Mouse (Mus musculus) thymus, postnatal 36 days (tissue): ENCODE results near the gene Fgf11.

Experiments
- DNase-seq, 2 experiments: peaks; one replicate each; pipeline ENCODE4 v3.0.0; 2022; ENCODE audit warnings: mixed read lengths in 2 of 2

The Fgf11 gene

DNA sequence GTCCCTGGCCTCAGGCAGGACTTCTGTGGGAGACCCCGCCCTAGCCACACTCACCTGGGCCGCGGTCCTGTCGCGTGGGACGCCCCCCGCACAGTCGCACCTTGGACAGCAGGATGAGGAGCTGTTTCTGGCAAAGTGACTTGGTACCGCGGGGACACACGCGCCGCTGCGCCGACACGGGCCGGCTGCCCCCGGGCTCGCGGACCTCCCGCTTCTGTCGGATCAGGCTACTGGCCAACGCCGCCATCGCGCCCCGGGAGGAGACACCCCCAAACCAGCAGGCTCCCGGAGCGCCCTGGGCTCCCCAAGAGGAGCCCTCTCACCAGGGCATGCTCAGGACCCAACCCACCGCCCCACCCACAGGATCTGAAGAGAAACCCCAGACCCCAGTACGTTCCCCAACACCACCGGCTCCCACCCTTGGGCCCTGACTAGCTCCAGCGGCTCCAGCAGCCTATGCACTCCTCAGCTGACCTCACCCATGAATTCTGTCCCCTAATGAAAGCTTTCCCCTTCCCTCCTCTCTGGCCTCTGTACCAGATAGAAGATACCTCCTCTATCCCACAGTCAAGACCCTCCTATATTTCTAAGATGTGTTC is at the start of gene Fgf11:
Fgf11 (minus strand) TSS at position 479 of the 599 bp plus-strand sequence.
- DNase-seq = no peak

DNA sequence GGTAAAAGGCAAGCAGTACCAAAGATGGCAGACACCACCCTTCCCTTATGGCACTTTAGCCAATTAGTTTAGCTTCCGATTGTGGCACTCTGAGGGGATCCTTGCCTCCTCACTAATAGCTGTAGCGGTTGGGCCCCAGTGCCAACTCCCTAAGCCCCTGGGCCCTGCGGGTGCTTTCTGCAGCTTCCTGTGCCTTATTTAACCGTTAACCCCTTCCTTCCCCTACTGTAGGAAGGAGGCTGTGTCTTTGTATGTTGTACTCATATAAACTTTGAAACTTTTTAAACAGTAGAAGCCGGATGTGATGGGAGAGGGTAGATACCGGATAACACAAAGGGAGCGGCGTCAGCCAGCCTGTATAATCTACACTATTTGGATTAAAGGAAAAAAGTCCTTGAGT is 49.1 kb upstream of the Fgf11 start:
- DNase-seq = peak; percentile 37 to 61

DNA sequence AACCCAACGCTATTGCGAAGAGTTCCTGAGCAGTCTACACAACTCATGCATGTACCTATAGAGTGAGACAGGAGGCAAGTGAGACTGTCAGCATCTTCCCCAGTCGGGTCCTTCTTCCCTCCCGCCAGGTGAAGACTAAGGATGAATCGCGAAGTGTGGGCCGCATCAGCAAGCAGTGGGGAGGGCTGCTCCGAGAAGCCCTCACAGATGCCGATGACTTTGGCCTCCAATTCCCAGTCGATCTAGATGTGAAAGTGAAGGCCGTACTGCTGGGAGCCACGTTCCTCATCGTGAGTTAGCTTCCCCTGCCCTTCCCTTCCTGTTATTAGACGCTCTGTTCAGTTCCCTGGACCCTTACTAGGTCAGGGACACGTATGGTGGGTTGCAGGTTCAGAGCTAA is 48.2 kb upstream of the Fgf11 start:
- no peak for DNase-seq

DNA sequence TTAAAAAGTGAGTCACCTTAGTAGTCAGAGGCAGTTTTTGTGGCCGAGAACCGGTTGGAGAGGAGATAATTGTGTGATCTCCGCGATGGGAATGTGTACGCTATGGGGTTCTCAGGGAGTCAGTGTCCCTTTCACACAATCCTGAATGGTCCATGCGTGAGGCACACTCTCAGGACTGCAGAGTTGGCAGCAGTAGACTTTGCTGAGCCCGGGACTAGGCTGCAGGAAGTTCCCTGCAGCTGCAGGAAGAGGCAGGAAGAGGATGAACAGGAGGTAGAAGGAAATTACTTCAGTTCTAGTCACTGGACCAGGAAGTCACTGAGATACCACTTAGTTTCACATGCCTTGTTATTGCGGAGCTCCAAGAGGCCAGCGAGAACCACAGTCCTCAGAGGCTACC is 47.5 kb upstream of the Fgf11 start:
- no peak for DNase-seq

DNA sequence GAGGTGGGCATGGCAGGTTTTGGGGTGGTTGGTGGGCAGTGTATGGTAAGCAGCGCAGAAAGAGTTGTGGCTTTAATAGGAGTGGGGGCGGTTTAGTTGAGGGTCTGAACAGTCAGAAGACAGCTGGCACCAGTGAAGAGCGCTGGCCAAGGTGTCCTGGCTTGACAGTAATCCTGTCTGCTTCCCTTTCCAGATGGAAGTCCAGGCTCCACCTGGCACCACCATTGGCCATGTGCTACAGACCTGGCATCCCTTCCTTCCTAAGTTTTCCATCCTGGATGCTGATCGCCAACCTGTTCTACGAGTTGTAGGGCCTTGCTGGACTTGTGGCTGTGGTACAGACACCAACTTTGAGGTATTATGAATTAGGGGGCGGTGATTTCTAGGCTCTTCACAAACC is 46.4 kb upstream of the Fgf11 start:
- DNase-seq = no peak

DNA sequence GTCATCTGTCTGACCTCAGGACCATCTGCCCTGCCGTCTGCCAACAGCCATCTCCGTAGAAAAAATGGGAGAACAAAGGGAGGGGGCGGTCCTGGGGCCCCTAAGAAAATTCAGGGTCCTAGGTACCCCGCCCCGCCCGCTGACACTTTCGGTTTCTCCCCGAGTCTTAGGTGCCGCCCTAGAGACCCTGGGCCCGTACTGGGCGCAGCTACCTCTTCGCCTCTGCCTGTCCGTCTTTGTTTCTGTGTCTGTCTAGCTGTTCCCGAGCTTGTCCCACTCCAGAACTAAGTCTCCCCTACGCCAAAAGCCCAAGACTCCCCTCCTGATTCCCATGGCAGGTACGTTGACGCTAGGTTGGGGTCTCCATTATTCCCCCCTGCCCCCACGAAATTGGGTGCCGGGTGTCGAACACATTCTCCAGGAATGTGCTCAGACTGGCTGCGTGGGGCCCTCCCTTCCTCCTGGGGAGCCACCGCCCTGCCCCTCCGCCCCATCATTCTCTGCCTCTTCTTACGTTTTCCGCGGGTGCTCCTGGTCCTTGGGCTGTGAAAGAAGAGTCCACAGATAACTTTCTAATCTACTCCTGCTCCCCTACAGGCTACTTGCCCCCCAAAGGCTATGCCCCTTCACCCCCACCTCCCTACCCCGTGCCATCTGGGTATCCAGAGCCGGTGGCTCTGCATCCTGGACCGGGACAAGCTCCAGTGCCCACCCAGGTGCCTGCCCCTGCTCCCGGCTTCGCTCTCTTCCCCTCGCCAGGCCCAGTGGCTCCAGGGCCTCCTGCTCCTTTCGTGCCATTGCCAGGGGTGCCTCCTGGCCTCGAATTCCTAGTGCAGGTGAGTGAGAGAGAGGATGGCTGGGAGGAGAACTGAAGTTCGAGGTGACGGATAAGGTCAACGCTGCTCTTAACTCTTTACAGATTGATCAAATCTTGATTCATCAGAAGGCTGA is 45.4 kb upstream of the Fgf11 start:
- DNase-seq = peak in 1 of 2 experiments; percentile 47

DNA sequence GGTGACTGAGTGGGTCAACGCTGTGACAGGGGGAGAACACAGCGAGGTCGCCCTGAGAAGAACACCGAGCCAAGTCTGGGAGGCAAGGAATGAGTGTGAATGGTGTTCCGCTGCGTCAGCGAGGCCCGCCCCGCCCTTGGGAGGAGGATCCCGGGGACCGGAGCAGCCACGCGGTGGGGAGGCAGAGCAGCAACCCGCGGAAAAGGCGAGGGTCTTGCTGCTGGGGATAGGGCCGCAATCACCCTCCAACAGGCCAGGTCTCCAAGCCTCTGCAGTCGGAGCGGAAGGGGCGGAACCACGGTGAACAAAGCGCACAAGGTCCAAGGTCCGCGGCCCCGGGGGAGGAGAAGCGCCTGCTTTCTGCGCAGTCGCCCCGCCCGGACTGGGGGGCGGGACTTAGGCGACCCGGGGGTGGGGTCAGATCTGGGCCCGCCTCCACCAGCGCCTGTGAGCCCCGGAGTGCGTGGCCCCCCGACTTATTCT is 44.6 kb upstream of the Fgf11 start, which contains the start of gene Plscr3:
Plscr3 (plus strand) TSS at position 179 of the 483 bp plus-strand sequence.
- DNase-seq = peak; percentile 94 to 96

DNA sequence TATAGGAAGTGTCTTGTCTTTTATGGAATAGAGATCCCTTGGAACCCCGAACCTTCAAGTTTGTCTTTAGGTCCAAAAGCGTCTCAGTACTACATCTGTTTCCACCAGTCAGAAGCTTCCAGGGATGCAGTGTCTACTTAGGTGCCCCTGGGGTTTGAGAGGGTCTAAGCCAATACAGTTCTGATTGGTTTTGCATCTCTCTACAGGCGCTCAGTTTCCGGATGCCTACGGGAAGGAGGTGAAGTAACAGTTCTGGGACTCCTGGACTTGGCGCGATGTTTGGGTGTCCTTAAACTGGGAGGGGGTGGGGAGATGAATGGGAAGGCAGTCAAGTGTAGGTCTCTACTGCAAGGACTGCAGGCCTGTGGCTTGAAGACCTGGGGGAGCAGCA is 37.1 kb upstream of the Fgf11 start:
- DNase-seq = no peak

DNA sequence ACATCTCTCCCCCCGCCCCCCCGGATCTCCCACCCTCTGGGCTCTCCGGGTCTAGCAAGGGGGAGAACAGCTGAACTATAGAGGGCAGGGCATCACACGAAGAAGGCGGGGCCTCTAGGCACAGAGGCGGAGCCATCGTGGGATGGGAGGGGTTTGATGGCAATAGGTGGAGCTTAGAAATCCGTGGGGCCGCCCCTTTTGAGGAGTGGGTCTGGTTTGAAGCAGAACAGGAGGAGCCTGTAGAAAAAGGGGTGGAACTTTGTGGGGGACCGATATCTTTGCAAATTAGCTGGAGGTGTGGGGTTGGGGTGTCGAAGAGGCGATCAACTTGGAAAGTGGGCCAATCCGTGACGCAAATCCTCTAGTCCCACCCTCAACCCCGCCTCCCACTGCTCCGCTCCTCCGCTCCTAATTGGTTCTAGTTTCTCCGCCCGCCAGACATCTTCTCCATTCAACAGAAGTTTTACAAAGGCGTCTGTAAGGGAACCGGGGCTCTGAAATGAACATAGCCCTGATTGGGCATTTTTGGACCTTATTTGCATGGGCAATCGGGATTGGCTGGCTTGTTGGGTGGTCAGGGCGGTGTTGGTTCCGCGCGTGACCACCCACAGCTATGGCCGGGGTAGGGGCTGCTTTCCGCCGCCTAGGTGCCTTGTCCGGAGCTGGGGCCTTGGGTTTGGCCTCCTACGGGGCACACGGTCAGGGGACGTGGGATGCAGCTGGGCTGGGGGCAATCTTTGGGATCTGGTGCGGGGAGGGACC is 36.5 kb upstream of the Fgf11 start, which contains the start of gene Tmem256:
Tmem256 (plus strand) TSS at position 563 of the 762 bp plus-strand sequence.
- peak; percentile 88 to 91 for DNase-seq

DNA sequence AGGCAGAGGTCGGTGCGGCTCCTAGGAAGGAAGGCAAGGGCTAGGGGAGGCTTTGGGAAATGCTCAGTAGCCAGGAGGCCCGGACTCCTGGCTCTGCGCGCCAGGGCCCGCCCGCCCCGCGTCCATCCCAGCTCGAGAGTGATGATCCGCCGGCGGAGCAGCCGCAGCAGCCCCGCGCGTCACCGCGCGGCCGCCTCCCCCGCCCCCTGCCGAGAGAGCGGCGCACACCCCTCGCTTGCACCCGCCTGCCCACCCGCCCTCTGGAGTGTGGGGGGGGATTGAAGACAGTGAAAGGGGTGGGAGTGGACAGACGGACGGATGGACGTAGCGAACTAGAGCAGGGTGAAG is 35.9 kb upstream of the Fgf11 start, which contains the start of gene Nlgn2:
Nlgn2 (minus strand) TSS at position 181 of the 348 bp plus-strand sequence.
- DNase-seq = no peak

DNA sequence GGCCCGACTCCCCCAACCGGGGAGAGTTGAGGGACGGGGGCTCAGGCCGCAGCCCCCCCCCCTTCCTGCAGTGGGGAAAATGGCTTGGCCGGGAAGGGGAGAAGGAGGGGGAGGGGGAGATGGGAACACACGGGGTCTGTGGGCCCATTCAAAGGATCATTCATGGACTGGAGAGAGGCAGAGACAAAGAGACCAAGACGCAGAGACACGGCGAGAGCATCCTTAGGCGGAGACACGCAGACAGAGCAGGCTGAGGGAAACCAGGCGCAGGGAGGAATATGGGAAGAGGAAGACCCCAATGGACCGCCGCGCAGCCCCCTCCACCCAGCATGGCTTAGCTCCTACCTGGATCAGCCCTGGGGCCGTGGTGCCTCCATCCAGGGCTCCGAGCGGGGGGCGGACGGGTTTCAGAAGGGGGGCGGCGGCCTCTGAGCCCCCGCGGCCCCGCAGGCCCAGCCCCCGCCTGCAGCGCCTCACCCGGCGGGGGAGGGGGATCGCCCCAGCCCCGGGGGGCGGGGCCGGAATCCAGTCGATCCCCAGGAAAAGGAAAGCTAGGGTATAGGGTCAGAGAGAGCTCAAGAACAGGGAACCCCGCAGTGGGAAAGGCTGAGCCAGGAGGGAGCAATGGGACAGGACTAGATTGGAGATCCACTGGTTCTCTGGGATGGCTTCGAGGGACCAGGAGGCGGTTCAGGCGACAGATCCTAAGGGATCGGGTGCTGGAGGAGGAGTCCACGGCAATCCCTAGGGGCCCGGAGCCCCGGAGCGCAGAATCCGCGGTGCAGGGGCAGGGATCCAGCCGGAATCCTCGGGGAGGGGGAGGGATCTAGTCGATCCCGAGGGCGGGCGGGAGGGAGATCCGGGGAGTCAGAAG is 35.3 kb upstream of the Fgf11 start:
- peak; percentile 26 to 54 for DNase-seq

DNA sequence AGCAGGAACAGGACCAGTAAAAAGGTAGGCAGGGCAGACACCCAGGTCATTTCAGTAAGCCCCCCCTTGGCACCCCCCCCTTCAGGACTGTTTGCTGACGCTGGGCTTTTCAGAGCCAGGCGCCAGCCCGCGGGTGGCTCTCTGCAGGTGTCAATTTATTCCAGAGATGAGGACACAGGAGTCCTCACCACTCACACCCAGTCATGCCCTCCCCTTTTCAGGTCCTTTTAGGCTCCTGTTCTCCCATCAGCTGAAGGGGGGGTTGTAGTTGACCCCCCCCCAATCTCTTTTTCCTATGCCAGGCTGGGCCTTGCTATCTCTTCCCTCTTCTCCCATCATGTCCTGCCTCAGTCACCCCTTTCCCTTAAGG is 34.3 kb upstream of the Fgf11 start:
- no peak for DNase-seq

DNA sequence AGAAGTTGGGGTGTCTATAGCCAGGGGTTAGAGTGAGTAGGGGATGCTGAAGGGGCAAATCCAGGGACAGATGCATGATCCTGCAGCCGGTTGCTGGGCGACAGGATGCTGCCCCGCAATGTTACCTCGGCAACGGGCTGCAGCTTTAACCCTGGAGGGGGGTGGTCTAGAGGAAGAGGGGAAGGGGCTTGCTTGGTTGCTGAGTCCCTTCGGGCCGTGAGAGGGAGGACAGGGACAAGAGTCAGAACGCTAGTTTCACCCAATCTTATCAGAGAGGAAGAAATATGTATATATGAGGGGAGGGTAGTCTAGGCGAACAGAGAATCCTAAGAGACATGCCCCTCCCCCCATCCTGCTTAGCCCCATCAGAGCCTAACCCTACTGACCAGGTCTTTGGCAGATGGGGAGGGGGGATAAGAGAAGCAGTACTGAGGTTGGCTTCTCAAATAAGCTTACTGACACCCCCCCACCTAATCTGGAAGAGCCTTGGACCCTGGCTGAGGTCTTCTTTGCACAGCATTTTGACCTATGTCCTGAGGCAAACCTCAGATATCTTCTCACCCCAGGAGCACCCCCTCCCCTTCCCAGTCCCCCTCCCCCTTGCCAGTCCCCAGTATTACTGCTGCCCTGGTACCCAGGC is 33.8 kb upstream of the Fgf11 start:
- DNase-seq = no peak

DNA sequence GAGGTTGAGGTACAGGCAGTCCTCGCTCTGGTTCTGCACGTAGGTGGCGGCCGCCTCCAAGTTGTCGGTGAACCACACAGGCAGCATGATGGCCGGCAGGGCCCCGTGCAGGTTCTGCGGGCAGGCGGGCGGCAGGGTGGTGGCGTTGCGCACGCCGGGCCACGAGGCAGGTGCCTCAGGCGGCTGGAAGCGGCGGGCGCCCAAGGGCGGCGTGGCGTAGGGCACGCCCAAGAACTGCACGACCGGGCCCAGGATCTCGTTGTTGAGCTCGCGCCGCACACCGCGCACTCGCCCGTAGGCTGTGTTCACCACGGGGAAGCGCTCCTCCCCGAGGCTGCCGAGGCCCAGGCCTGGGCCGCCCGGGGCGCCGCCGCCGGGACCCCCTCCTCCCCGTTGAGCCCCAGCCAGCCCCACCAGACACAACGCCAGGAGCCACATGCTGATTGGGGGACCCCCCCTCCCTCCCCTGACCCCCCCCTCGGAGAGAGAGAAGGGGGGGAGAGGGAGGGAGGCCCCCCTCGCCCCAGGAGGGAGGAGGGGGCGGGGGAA is 32.4 kb upstream of the Fgf11 start:
- DNase-seq = peak; percentile 60 to 73

DNA sequence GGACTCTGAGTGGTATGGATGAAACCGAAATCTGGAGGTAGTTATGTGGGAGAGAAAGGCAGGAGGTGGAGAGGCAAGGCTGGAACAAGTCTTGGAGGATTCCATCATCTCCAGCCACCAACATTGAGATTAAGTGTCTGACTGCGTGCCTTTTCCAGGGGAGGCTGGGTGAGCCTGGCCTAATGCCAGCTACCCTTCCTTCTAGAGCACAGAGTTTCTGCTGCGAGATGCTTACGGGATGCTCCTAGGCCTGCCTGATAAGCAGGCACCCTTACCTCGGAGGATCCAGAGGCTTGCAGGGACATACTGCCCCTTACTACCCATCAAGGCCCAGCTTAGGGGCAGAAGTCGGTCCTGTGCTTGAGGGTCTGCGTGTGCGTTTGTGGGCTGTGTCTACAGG is 31.9 kb upstream of the Fgf11 start:
- no peak for DNase-seq

DNA sequence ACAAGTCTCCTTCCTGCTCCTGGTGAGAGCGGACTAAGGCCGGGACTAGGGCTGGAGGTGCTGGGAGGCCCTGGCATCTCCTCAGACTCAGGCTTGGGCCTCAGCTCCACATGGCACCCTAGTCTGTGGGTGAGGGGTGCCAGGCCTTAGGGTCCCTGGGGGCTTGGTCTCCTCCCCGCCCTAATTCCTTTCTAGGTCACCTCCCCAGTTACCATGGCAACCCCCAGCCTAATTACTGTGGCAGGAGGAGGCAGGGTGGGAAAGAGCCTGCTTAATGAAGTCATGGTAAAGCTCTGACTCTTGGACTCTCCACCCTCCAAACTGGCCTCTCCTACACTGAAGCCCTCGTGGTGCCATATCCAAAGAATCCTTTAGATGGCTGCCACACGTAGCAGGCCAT is 27.2 kb upstream of the Fgf11 start:
- DNase-seq = no peak

DNA sequence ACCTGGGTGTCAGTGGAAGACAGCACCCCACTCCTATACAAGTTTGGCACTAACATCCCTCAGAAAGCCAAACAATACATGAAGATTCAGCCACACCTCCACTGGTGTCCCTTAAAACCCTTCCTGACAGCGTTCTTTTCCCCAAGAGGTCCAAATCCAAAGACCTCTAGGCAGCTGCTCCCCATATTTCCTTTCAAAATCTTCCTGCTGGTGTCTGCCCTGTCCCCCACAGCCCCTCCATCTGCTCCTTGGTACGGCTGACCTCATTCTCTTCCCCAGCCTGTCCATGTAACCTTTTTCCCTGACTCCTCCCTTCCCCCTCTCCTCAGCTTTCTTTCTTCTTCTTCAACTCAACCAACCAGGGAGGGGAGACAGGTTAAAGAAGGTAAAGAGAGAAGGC is 21.8 kb upstream of the Fgf11 start:
- no peak for DNase-seq

DNA sequence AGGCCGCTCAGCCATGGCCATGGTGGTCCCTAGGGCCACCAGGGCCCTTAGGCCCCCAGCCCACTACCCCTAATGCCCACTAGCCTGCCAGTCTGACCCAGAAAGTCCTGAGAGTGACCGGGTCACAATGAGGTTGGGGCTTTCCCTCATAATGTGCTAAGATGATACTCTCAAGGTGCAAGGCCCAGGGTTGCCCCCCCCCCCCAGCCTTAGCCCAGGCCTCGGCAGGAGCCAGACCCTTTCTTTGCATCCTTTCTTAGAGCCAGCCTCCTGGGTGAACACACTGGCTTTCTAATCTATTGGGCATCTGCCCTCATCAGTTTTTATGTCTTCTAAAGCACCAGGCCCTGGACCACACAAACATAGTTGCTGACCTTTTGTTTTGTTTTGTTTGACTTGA is 20.4 kb upstream of the Fgf11 start, which contains the start of gene Spem1:
Spem1 (minus strand) TSS at position 101 of the 400 bp plus-strand sequence.
- DNase-seq = no peak

DNA sequence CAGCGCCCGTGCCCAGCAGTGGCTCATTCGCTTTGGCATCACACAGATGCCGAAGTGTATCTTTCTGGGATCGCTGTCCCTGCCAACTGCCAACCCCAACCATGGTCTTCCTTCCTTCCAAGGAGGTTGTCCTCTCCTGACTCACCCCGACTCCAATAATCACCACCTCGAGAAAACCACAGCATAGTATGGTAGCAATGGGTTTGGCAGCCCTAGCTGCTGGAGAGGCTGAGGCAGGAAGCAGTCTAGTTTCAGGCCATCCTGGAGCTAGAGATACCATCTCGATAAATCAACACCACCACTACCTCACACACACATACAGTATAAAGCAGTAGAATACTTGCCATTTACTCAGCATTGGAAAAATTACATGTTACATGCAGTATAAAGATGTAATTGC is 17.2 kb upstream of the Fgf11 start:
- no peak for DNase-seq

DNA sequence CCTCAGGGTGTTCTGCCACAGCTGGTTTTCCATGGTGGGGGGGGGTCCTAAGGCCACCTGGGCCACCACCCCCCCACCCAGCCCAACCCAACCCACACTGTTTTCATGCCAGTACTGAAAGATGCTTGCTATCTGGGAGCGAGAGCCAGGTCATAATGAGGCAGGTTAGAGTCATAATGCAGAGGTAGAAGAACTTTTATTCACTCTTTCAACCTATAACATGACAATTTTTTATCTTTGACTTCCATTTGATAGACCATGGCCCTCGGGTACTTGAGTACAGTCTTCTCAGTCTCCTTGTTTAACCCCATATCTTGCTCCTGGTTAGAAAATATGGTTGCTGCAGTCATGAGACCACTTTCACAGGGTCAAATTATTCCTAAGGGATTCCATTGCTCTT is 16.7 kb upstream of the Fgf11 start, which contains the start of gene Spem2:
Spem2 (minus strand) TSS at position 101 of the 400 bp plus-strand sequence.
- no peak for DNase-seq

DNA sequence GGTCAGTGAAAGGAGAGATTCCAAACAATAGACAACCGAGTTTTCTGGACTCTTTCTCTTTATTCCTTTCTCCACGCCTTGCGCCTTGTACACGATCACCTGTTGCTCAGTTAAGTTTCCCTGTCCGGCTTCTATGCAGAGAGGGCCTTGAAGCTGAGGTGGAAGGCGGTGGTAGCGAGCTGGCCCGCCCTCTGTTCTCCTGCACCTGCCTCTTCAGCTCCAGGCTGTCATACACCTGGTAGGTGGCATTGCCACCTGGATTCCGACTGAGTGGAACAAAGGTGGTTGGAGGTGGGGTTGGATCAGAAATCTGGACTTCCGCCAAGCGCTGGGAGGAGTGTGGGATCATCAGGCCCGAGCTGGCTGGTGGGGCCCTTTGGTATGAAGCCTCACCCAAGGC is 14.9 kb upstream of the Fgf11 start:
- no peak for DNase-seq
